Mouse (Mus musculus): Measurements from ENCODE around the gene Ssu72.

DNA sequence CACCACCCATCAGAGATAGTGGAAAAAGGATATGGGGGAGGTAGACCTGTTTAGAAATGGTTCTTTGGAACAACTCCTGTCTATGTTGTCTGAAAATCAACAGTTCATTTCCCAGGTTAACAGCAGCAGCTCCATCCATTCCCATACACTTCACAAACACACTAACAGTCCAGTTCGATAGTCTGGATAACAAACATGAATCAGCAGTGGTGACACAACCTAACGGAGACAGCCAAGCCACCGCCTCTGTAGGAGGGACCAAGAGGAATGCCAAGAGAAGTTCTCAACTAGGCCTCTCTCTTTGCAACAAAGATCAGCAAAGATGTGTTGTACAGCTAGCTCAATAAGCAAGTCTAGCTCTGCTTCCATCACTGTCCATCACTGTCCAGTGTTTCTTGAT, 57.8 kb downstream of the Ssu72 start:
- peak in 1 of 2 experiments; percentile 33; a peak in 1 of 4 replicates for TF ChIP-seq POLR2A (IDR thresholded peaks at IDR 0.05; ENCODE audit: control insufficient read depth in 1 of 2, insufficient read depth in 1 of 2, low read depth in 1 of 2, low read length in 2 of 2, poor library complexity in 1 of 2)
- TF ChIP-seq ETS1 (IDR thresholded peaks at IDR 0.05; ENCODE audit: low read depth, low read length): no peak; the same call in 1 of the 2 replicates
- TF ChIP-seq CTCF (IDR thresholded peaks at IDR 0.05 in 2 of 3, conservative IDR thresholded peaks at IDR 0.05 in 1 of 3; ENCODE audit: control insufficient read depth in 1 of 3, insufficient read depth in 1 of 3, low read depth in 2 of 3, low read length in 3 of 3, poor library complexity in 1 of 3, severe bottlenecking in 1 of 3): no peak
- TF ChIP-seq GATA1 (IDR thresholded peaks at IDR 0.05; ENCODE audit: low read depth, low read length): no peak
- TF ChIP-seq TCF12 (IDR thresholded peaks at IDR 0.05; ENCODE audit: low read depth, low read length): no peak
- TF ChIP-seq UBTF (IDR thresholded peaks at IDR 0.05; ENCODE audit: borderline replicate concordance, insufficient read depth, low read depth, low read length): no peak
- no peak for TF ChIP-seq CHD1 (IDR thresholded peaks at IDR 0.05; ENCODE audit: low read depth, low read length)
- peak; percentile 46; the same call in 1 of the 2 replicates for TF ChIP-seq MAX (IDR thresholded peaks at IDR 0.05; ENCODE audit: low read length)
- no peak for TF ChIP-seq ZC3H11A (IDR thresholded peaks at IDR 0.05; ENCODE audit: low read depth, low read length)

Data from MEL (cell line).